Mouse (Mus musculus): ENCODE results near the gene Rnf214. TPM values are rescaled to one million over a fixed set of nuclear protein-coding genes. Genes with fewer than 3 reads are reported as not detected.
"Not testable (repeated sequence)": the region's sequence is repeated elsewhere in the genome, so short reads cannot be mapped to it uniquely, and the experiment has no call there.

The Rnf214 gene
- polyA plus RNA-seq, 1 experiment from 2014 or later, result 29.5 TPM

GRCm38 (mm10) chr9:45846891-45847460, 59.7 kb downstream of the Rnf214 start:
- H3K9me3 ChIP-seq (ENCODE audit: low read length), result no peaks in the 10 kb centered on the region
- no peak overlapping the region for H3K9ac ChIP-seq (replicated peaks; ENCODE audit: low read depth)
- DNase-seq (ENCODE audit: low spot score), result no peak
- WGBS, result 79% methylated on average over 5 of the region's 5 CpGs
- no peaks in the 10 kb centered on the region for H3K36me3 ChIP-seq (ENCODE audit: insufficient read depth, low read length)
- 0 out of 2 replicates have a peak, but pooled peaks cover 3% of the 10 kb centered on the region for H3K4me1 ChIP-seq (ENCODE audit: insufficient read depth, low read depth, low read length)
- no peak for ATAC-seq
- TF ChIP-seq CTCF (IDR thresholded peaks at IDR 0.05) (no peak), EP300 (IDR thresholded peaks at IDR 0.05) (no peak)
- no peak overlapping the region for H3K4me3 ChIP-seq (ENCODE audit: low read depth, low read length)
- no peak overlapping the region for H3K4me2 ChIP-seq (replicated peaks; ENCODE audit: low read depth, low read length)
- no peak overlapping the region for H3K27ac ChIP-seq (ENCODE audit: low read length)
- no peaks in the 10 kb centered on the region for H3K27me3 ChIP-seq (replicated peaks; ENCODE audit: insufficient read depth, low read length)

GRCm38 (mm10) chr9:45846176-45846575, 60.5 kb downstream of the Rnf214 start:
- not testable (repeated sequence) for H3K4me2 ChIP-seq (replicated peaks; ENCODE audit: low read depth, low read length); H3K36me3 ChIP-seq (ENCODE audit: insufficient read depth, low read length); H3K9ac ChIP-seq (replicated peaks; ENCODE audit: low read depth); H3K4me3 ChIP-seq (ENCODE audit: low read depth, low read length); ATAC-seq; H3K27ac ChIP-seq (ENCODE audit: low read length); H3K4me1 ChIP-seq (ENCODE audit: insufficient read depth, low read depth, low read length); DNase-seq (ENCODE audit: low spot score); H3K9me3 ChIP-seq (ENCODE audit: low read length); H3K27me3 ChIP-seq (replicated peaks; ENCODE audit: insufficient read depth, low read length)
- WGBS, result 57% methylated on average over 2 of the region's 2 CpGs

- Histone ChIP-seq H3K27me3 (replicated peaks; ENCODE audit: insufficient read depth, low read length) (no peaks in the 10 kb centered on the region), H3K4me2 (replicated peaks; ENCODE audit: low read depth, low read length) (no peak overlapping the region), H3K27ac (ENCODE audit: low read length) (no peak overlapping the region), H3K36me3 (ENCODE audit: insufficient read depth, low read length) (no peaks in the 10 kb centered on the region), H3K9me3 (ENCODE audit: low read length) (no peaks in the 10 kb centered on the region), H3K9ac (replicated peaks; ENCODE audit: low read depth) (no peak overlapping the region), H3K4me3 (ENCODE audit: low read depth, low read length) (no peak overlapping the region), H3K4me1 (ENCODE audit: insufficient read depth, low read depth, low read length) (peaks cover 6% of the 10 kb centered on the region; the same call in 1 of the 2 replicates)
- DNase-seq (ENCODE audit: low spot score), result no peak
- TF ChIP-seq EP300 (IDR thresholded peaks at IDR 0.05) (no peak), CTCF (IDR thresholded peaks at IDR 0.05) (no peak)
- 85% methylated on average over 3 of the region's 3 CpGs for WGBS
- ATAC-seq, result no peak
Measured at GRCm38 (mm10) chr9:45845541-45845940, 61.2 kb downstream of the Rnf214 start.

GRCm38 (mm10) chr9:45843780-45844179, 62.9 kb downstream of the Rnf214 start:
- no peak for ATAC-seq
- Histone ChIP-seq H3K36me3 (ENCODE audit: insufficient read depth, low read length) (no peaks in the 10 kb centered on the region), H3K4me1 (ENCODE audit: insufficient read depth, low read depth, low read length) (peaks cover 13% of the 10 kb centered on the region; the same call in 1 of the 2 replicates), H3K9me3 (ENCODE audit: low read length) (no peaks in the 10 kb centered on the region), H3K4me3 (ENCODE audit: low read depth, low read length) (no peak overlapping the region), H3K9ac (replicated peaks; ENCODE audit: low read depth) (no peak overlapping the region), H3K4me2 (replicated peaks; ENCODE audit: low read depth, low read length) (no peak overlapping the region), H3K27me3 (replicated peaks; ENCODE audit: insufficient read depth, low read length) (no peaks in the 10 kb centered on the region), H3K27ac (ENCODE audit: low read length) (no peak overlapping the region)
- WGBS, result 65% methylated on average over 1 of the region's 1 CpGs
- no peak for TF ChIP-seq EP300 (IDR thresholded peaks at IDR 0.05)
- TF ChIP-seq CTCF (IDR thresholded peaks at IDR 0.05), result no peak
- DNase-seq (ENCODE audit: low spot score), result no peak

GRCm38 (mm10) chr9:45843007-45843406, 63.7 kb downstream of the Rnf214 start:
- H3K4me1 ChIP-seq (ENCODE audit: insufficient read depth, low read depth, low read length), result peaks cover 13% of the 10 kb centered on the region; the same call in 1 of the 2 replicates
- H3K4me2 ChIP-seq (replicated peaks; ENCODE audit: low read depth, low read length), result no peak overlapping the region
- H3K4me3 ChIP-seq (ENCODE audit: low read depth, low read length), result no peak overlapping the region
- 76% methylated on average over 5 of the region's 5 CpGs for WGBS
- ATAC-seq, result no peak
- no peak overlapping the region for H3K9ac ChIP-seq (replicated peaks; ENCODE audit: low read depth)
- DNase-seq (ENCODE audit: low spot score), result no peak
- TF ChIP-seq EP300 (IDR thresholded peaks at IDR 0.05), result no peak
- TF ChIP-seq CTCF (IDR thresholded peaks at IDR 0.05), result no peak
- H3K9me3 ChIP-seq (ENCODE audit: low read length), result no peaks in the 10 kb centered on the region
- no peaks in the 10 kb centered on the region for H3K27me3 ChIP-seq (replicated peaks; ENCODE audit: insufficient read depth, low read length)
- H3K27ac ChIP-seq (ENCODE audit: low read length), result no peak overlapping the region
- no peaks in the 10 kb centered on the region for H3K36me3 ChIP-seq (ENCODE audit: insufficient read depth, low read length)

- Histone ChIP-seq H3K9me3 (ENCODE audit: low read length) (no peaks in the 10 kb centered on the region), H3K4me3 (ENCODE audit: low read depth, low read length) (no peak overlapping the region), H3K27ac (ENCODE audit: low read length) (no peak overlapping the region), H3K4me1 (ENCODE audit: insufficient read depth, low read depth, low read length) (peaks cover 13% of the 10 kb centered on the region; the same call in 1 of the 2 replicates), H3K9ac (replicated peaks; ENCODE audit: low read depth) (no peak overlapping the region), H3K4me2 (replicated peaks; ENCODE audit: low read depth, low read length) (no peak overlapping the region), H3K27me3 (replicated peaks; ENCODE audit: insufficient read depth, low read length) (no peaks in the 10 kb centered on the region), H3K36me3 (ENCODE audit: insufficient read depth, low read length) (no peaks in the 10 kb centered on the region)
- no peak for ATAC-seq
- DNase-seq (ENCODE audit: low spot score), result no peak
- WGBS, result 59% methylated on average over 6 of the region's 6 CpGs
- TF ChIP-seq CTCF (IDR thresholded peaks at IDR 0.05) (no peak), EP300 (IDR thresholded peaks at IDR 0.05) (no peak)
Measured at GRCm38 (mm10) chr9:45841458-45841857, 65.3 kb downstream of the Rnf214 start.

Data from lung, postnatal 0 days (tissue).